9 mouse cellular contexts compared by ENCODE assay signal in the genomic region with DNA sequence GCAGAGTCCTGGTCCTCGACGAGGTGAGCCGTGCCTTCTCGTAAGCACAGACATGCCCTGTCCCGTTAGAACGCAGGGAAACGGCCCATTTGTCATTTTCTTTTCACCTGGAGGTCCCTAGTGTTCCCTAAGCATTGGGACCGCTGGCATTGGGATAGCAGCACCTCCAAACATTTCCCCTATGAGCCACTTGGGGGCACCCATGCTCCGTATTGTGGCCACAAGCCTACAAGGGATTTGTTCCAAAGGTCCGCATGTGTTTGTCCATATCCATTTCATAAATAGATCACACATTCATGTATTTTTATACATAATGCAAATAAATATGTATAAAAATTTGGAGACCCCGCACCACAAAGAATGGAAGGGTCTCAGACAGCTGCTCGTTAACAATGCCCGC. TPM values are rescaled to one million over a fixed set of nuclear protein-coding genes. Genes with fewer than 3 reads are reported as not detected.
A peak's percentile ranks its signal among the peaks of the same experiment; 100 is the strongest.
DNase-seq lines count a peak whose midpoint lies in the region; ATAC-seq lines count a peak whose summit lies in the region.
"Had no signal": no experiment of that assay in that cellular context is flagged by ENCODE, and none has a peak within 500 bp of the region (broad histone marks: within the 10 kb centered on the region; RNA-seq: fewer than 3 reads in every experiment).

No protein-coding gene starts in this region.

- no peaks in the 10 kb centered on the region for H3K9me3 ChIP-seq in forebrain, embryonic 13.5 days (replicated peaks)
- H3K9me3 ChIP-seq in hindbrain, embryonic 14.5 days (ENCODE audit: control insufficient read depth, low read length) = no peaks in the 10 kb centered on the region
- H3K9me3 ChIP-seq in neural tube, embryonic 12.5 days = no peaks in the 10 kb centered on the region
- H3K9me3 ChIP-seq: embryonic facial prominence, embryonic 15.5 days had no signal

- no peak overlapping the region for H3K27ac ChIP-seq in forebrain, embryonic 13.5 days
- H3K27ac ChIP-seq in hindbrain, embryonic 14.5 days = no peak overlapping the region
- H3K27ac ChIP-seq in neural tube, embryonic 12.5 days = no peak overlapping the region
- H3K27ac ChIP-seq: embryonic facial prominence, embryonic 15.5 days had no signal

- no peaks in the 10 kb centered on the region for H3K36me3 ChIP-seq in forebrain, embryonic 13.5 days (ENCODE audit: poor library complexity, severe bottlenecking)
- H3K36me3 ChIP-seq in hindbrain, embryonic 14.5 days (replicated peaks; ENCODE audit: control insufficient read depth, insufficient read depth) = no peaks in the 10 kb centered on the region
- no peaks in the 10 kb centered on the region for H3K36me3 ChIP-seq in neural tube, embryonic 12.5 days
- H3K36me3 ChIP-seq: embryonic facial prominence, embryonic 15.5 days had no signal

- peaks cover 11% of the 10 kb centered on the region for H3K4me1 ChIP-seq in forebrain, embryonic 13.5 days
- 0 out of 2 replicates have a peak, but pooled peaks cover 3% of the 10 kb centered on the region for H3K4me1 ChIP-seq in hindbrain, embryonic 14.5 days (replicated peaks; ENCODE audit: control insufficient read depth, insufficient read depth, low read length)
- peaks cover 5% of the 10 kb centered on the region; the same call in 1 of the 2 replicates for H3K4me1 ChIP-seq in neural tube, embryonic 12.5 days

- intact Hi-C loops in left cerebral cortex, postnatal 14 days (cut with DNase I) = loop anchor here (5.0 kb wide), 3 partner anchors 116 to 666 kb away; partner anchors contain the start of gene Nipsnap2

- DNase-seq in ovary, postnatal 36 days (ENCODE audit: low spot score) = peak; percentile 51
- DNase-seq in ovary, postnatal 10 days (ENCODE audit: low spot score) = no peak
- DNase-seq in brain, adult 2 months (ENCODE audit: low read depth, low spot score) = peak; percentile 85
- DNase-seq in hindbrain, embryonic 14.5 days (ENCODE audit: low spot score) = peak; percentile 85
- DNase-seq in left cerebral cortex, postnatal 14 days (ENCODE audit: low spot score in 2 of 2) = peak; percentile 83 to 87
- DNase-seq in spleen, adult 12 weeks (ENCODE audit: low spot score) = no peak

- peaks cover 12% of the 10 kb centered on the region for H3K27me3 ChIP-seq in forebrain, embryonic 13.5 days
- H3K27me3 ChIP-seq in hindbrain, embryonic 14.5 days (ENCODE audit: control insufficient read depth, insufficient read depth, low read length) = no peaks in the 10 kb centered on the region
- peaks cover 5% of the 10 kb centered on the region; the same call in 1 of the 2 replicates for H3K27me3 ChIP-seq in neural tube, embryonic 12.5 days (replicated peaks)
- H3K27me3 ChIP-seq: embryonic facial prominence, embryonic 15.5 days had no signal

- no peak overlapping the region for H3K4me2 ChIP-seq in forebrain, embryonic 13.5 days
- no peak overlapping the region for H3K4me2 ChIP-seq in hindbrain, embryonic 14.5 days (replicated peaks)
- no peak overlapping the region for H3K4me2 ChIP-seq in neural tube, embryonic 12.5 days (replicated peaks)
- H3K4me2 ChIP-seq: embryonic facial prominence, embryonic 15.5 days had no signal

- no peak overlapping the region for H3K4me3 ChIP-seq in forebrain, embryonic 13.5 days
- H3K4me3 ChIP-seq in hindbrain, embryonic 14.5 days (replicated peaks; ENCODE audit: low read length) = no peak overlapping the region
- no peak overlapping the region for H3K4me3 ChIP-seq in neural tube, embryonic 12.5 days
- H3K4me3 ChIP-seq: embryonic facial prominence, embryonic 15.5 days had no signal

- ATAC-seq in forebrain, embryonic 13.5 days = peak; percentile 51; the same call in 1 of the 2 replicates
- 0 out of 2 replicates have a peak, but pooled peaks have one; percentile 53 for ATAC-seq in hindbrain, embryonic 14.5 days (ENCODE audit: low FRiP score)
- ATAC-seq in neural tube, embryonic 12.5 days (ENCODE audit: low FRiP score, low read depth) = 0 out of 2 replicates have a peak, but pooled peaks have one; percentile 21

- no peak overlapping the region for H3K9ac ChIP-seq in forebrain, embryonic 13.5 days
- 0 out of 2 replicates have a peak overlapping the region, but pooled peaks have one; percentile 11 for H3K9ac ChIP-seq in hindbrain, embryonic 14.5 days
- H3K9ac ChIP-seq in neural tube, embryonic 12.5 days = no peak overlapping the region
- H3K9ac ChIP-seq: embryonic facial prominence, embryonic 15.5 days had no signal

- WGBS in forebrain, embryonic 13.5 days = 19% methylated on average over 13 of the region's 13 CpGs
- 20% methylated on average over 13 of the region's 13 CpGs for WGBS in hindbrain, embryonic 14.5 days
- 24% methylated on average over 13 of the region's 13 CpGs for WGBS in neural tube, embryonic 12.5 days

RNA-seq across cellular contexts. Expression of gene Adgrd1, which starts 35.0 kb away (rescaled TPM):
- 0.05 and 0.09 TPM in 2 replicates for polyA plus RNA-seq in forebrain, embryonic 13.5 days (2015; fragmentation: Nextera tagmentation; extraction: Ambion mirVana)
- 0.12 and 0.18 TPM in 2 replicates for polyA plus RNA-seq in hindbrain, embryonic 14.5 days (2014; fragmentation: Nextera tagmentation; extraction: Ambion mirVana)
- 1 to 10 TPM; 2.1 to 2.9 TPM for total RNA-seq in left cerebral cortex, postnatal 14 days (2021)
- 0.06 and 0.08 TPM in 2 replicates for polyA plus RNA-seq in neural tube, embryonic 12.5 days (2016; fragmentation: Nextera tagmentation; extraction: Ambion mirVana)

RNA-seq across cellular contexts. Expression of gene Ran, which starts 41.7 kb away (rescaled TPM):
- 746 and 789 TPM in 2 replicates for polyA plus RNA-seq in forebrain, embryonic 13.5 days (2015; fragmentation: Nextera tagmentation; extraction: Ambion mirVana)
- 343 and 359 TPM in 2 replicates for polyA plus RNA-seq in hindbrain, embryonic 14.5 days (2014; fragmentation: Nextera tagmentation; extraction: Ambion mirVana)
- total RNA-seq in left cerebral cortex, postnatal 14 days (2021) = 100 to 1,000 TPM; 146 to 149 TPM
- polyA plus RNA-seq in neural tube, embryonic 12.5 days (2016; fragmentation: Nextera tagmentation; extraction: Ambion mirVana) = 578 and 608 TPM in 2 replicates

RNA-seq across cellular contexts. Expression of gene Stx2, which starts 53.2 kb away (rescaled TPM):
- polyA plus RNA-seq in forebrain, embryonic 13.5 days (2015; fragmentation: Nextera tagmentation; extraction: Ambion mirVana) = 17.1 and 18.1 TPM in 2 replicates
- 15.0 and 15.2 TPM in 2 replicates for polyA plus RNA-seq in hindbrain, embryonic 14.5 days (2014; fragmentation: Nextera tagmentation; extraction: Ambion mirVana)
- total RNA-seq in left cerebral cortex, postnatal 14 days (2021) = 10 to 100 TPM; 23.4 to 23.9 TPM
- polyA plus RNA-seq in neural tube, embryonic 12.5 days (2016; fragmentation: Nextera tagmentation; extraction: Ambion mirVana) = 29.9 and 37.0 TPM in 2 replicates

Comparison
In these comparisons a context has a peak if more than half of its experiments do, and no peak if none do; other contexts are left out.
1. DNase-seq: peak in ovary, postnatal 36 days (single experiment), brain, adult 2 months (single experiment), hindbrain, embryonic 14.5 days (single experiment) and left cerebral cortex, postnatal 14 days (2 of 2); none in ovary, postnatal 10 days (single experiment) and spleen, adult 12 weeks (single experiment).
2. Peak in every context shown above with its lines, with median percentiles within 50 percentile points of each other: ATAC-seq.